Mouse (Mus musculus) liver, adult 2 months (tissue): ENCODE measurements around the gene Gnb3.

Experiments used
- CTCF ChIP-seq: fragments of 200-500 bp; IDR thresholded peaks from 2 replicates; pipeline ENCODE4 v1.5.1; 2011; ENCODE audit warnings: low read depth, low read length, control low read depth
- POLR2A ChIP-seq: fragments of 200-500 bp; IDR thresholded peaks from 2 replicates; pipeline ENCODE4 v1.6.1; 2011; ENCODE audit warnings: low read length, control low read depth; ENCODE audit not compliant: insufficient read depth; ENCODE audit errors: extremely low read depth

- TF ChIP-seq POLR2A (no peak), CTCF (no peak)
Measured at GRCm38 (mm10) chr6:124865766-124866362, 25.8 kb upstream of the Gnb3 start.
